Mouse (Mus musculus): ENCODE data around the gene Dnal1. TPM values are rescaled to one million over a fixed set of nuclear protein-coding genes. Genes with fewer than 3 reads are reported as not detected.

Gene Dnal1
- total and polyA plus RNA-seq, 2 experiments from 2014 or later, result 10.7 to 15.6 TPM

GRCm38 (mm10) chr12:84180090-84180489 is 65.9 kb downstream of the Dnal1 start:
- no peaks in the 10 kb centered on the region for H3K27me3 ChIP-seq (ENCODE audit: insufficient read depth, low read length)
- no peak overlapping the region for H3K27ac ChIP-seq (ENCODE audit: low read depth, low read length)
- H3K4me1 ChIP-seq (ENCODE audit: insufficient read depth, low read length), result peaks cover 23% of the 10 kb centered on the region
- no peaks in the 10 kb centered on the region for H3K9me3 ChIP-seq (ENCODE audit: low read length)
- H3K4me3 ChIP-seq (ENCODE audit: low read depth, low read length), result no peak overlapping the region
- DNase-seq (ENCODE audit: low spot score), result peak; percentile 30
- WGBS, result 60% methylated on average over 3 of the region's 3 CpGs
- H3K9ac ChIP-seq (replicated peaks; ENCODE audit: low read length, poor library complexity, severe bottlenecking), result no peak overlapping the region
- H3K36me3 ChIP-seq (ENCODE audit: insufficient read depth, low read length), result no peaks in the 10 kb centered on the region
- no peak for ATAC-seq (ENCODE audit: low FRiP score)
- TF ChIP-seq CTCF (IDR thresholded peaks at IDR 0.05), result no peak
- H3K4me2 ChIP-seq (ENCODE audit: low read depth, low read length, poor library complexity, severe bottlenecking), result no peak overlapping the region

- no peak overlapping the region for H3K4me2 ChIP-seq (ENCODE audit: low read depth, low read length, poor library complexity, severe bottlenecking)
- ATAC-seq (ENCODE audit: low FRiP score), result 0 out of 2 replicates have a peak, but pooled peaks have one; percentile 32
- peak; percentile 76 for DNase-seq (ENCODE audit: low spot score)
- H3K4me1 ChIP-seq (ENCODE audit: insufficient read depth, low read length), result peaks cover 22% of the 10 kb centered on the region
- no peaks in the 10 kb centered on the region for H3K36me3 ChIP-seq (ENCODE audit: insufficient read depth, low read length)
- H3K9me3 ChIP-seq (ENCODE audit: low read length), result no peaks in the 10 kb centered on the region
- TF ChIP-seq CTCF (IDR thresholded peaks at IDR 0.05), result no peak
- H3K27me3 ChIP-seq (ENCODE audit: insufficient read depth, low read length), result no peaks in the 10 kb centered on the region
- H3K4me3 ChIP-seq (ENCODE audit: low read depth, low read length), result no peak overlapping the region
- no peak overlapping the region for H3K9ac ChIP-seq (replicated peaks; ENCODE audit: low read length, poor library complexity, severe bottlenecking)
- WGBS, result 66% methylated on average over 8 of the region's 8 CpGs
- no peak overlapping the region for H3K27ac ChIP-seq (ENCODE audit: low read depth, low read length)
Observed at GRCm38 (mm10) chr12:84180701-84181435, 66.7 kb downstream of the Dnal1 start.

- DNase-seq (ENCODE audit: low spot score) (peak; percentile 40), ATAC-seq (ENCODE audit: low FRiP score) (no peak)
- WGBS, result 53% methylated on average over 6 of the region's 6 CpGs
- no peaks in the 10 kb centered on the region for H3K27me3 ChIP-seq (ENCODE audit: insufficient read depth, low read length)
- no peak overlapping the region for H3K4me2 ChIP-seq (ENCODE audit: low read depth, low read length, poor library complexity, severe bottlenecking)
- H3K4me3 ChIP-seq (ENCODE audit: low read depth, low read length), result no peak overlapping the region
- H3K4me1 ChIP-seq (ENCODE audit: insufficient read depth, low read length), result peaks cover 11% of the 10 kb centered on the region; the same call in 1 of the 2 replicates
- H3K36me3 ChIP-seq (ENCODE audit: insufficient read depth, low read length), result no peaks in the 10 kb centered on the region
- no peaks in the 10 kb centered on the region for H3K9me3 ChIP-seq (ENCODE audit: low read length)
- TF ChIP-seq CTCF (IDR thresholded peaks at IDR 0.05), result no peak
- no peak overlapping the region for H3K9ac ChIP-seq (replicated peaks; ENCODE audit: low read length, poor library complexity, severe bottlenecking)
- H3K27ac ChIP-seq (ENCODE audit: low read depth, low read length), result no peak overlapping the region
Observed at GRCm38 (mm10) chr12:84181999-84182398, 67.8 kb downstream of the Dnal1 start.

- Histone ChIP-seq H3K4me2 (ENCODE audit: low read depth, low read length, poor library complexity, severe bottlenecking) (no peak overlapping the region), H3K27ac (ENCODE audit: low read depth, low read length) (no peak overlapping the region), H3K9me3 (ENCODE audit: low read length) (no peaks in the 10 kb centered on the region), H3K4me3 (ENCODE audit: low read depth, low read length) (no peak overlapping the region), H3K9ac (replicated peaks; ENCODE audit: low read length, poor library complexity, severe bottlenecking) (no peak overlapping the region), H3K27me3 (ENCODE audit: insufficient read depth, low read length) (no peaks in the 10 kb centered on the region), H3K4me1 (ENCODE audit: insufficient read depth, low read length) (peaks cover 6% of the 10 kb centered on the region; the same call in 1 of the 2 replicates), H3K36me3 (ENCODE audit: insufficient read depth, low read length) (no peaks in the 10 kb centered on the region)
- ATAC-seq (ENCODE audit: low FRiP score) (no peak), DNase-seq (ENCODE audit: low spot score) (no peak)
- 60% methylated on average over 5 of the region's 5 CpGs for WGBS
- TF ChIP-seq CTCF (IDR thresholded peaks at IDR 0.05), result no peak
Observed at GRCm38 (mm10) chr12:84184979-84185378, 70.8 kb downstream of the Dnal1 start.

- DNase-seq (ENCODE audit: low spot score) (no peak), ATAC-seq (ENCODE audit: low FRiP score) (no peak)
- WGBS, result 61% methylated on average over 6 of the region's 6 CpGs
- H3K4me2 ChIP-seq (ENCODE audit: low read depth, low read length, poor library complexity, severe bottlenecking), result no peak overlapping the region
- H3K4me1 ChIP-seq (ENCODE audit: insufficient read depth, low read length), result 0 out of 2 replicates have a peak, but pooled peaks cover 6% of the 10 kb centered on the region
- H3K27me3 ChIP-seq (ENCODE audit: insufficient read depth, low read length), result no peaks in the 10 kb centered on the region
- no peak overlapping the region for H3K27ac ChIP-seq (ENCODE audit: low read depth, low read length)
- H3K9ac ChIP-seq (replicated peaks; ENCODE audit: low read length, poor library complexity, severe bottlenecking), result no peak overlapping the region
- no peak for TF ChIP-seq CTCF (IDR thresholded peaks at IDR 0.05)
- H3K36me3 ChIP-seq (ENCODE audit: insufficient read depth, low read length), result no peaks in the 10 kb centered on the region
- no peaks in the 10 kb centered on the region for H3K9me3 ChIP-seq (ENCODE audit: low read length)
- H3K4me3 ChIP-seq (ENCODE audit: low read depth, low read length), result no peak overlapping the region
Observed at GRCm38 (mm10) chr12:84185547-84185946, 71.4 kb downstream of the Dnal1 start.

- TF ChIP-seq CTCF (IDR thresholded peaks at IDR 0.05), result no peak
- H3K4me1 ChIP-seq (ENCODE audit: insufficient read depth, low read length), result peaks cover 4% of the 10 kb centered on the region; the same call in 1 of the 2 replicates
- H3K4me3 ChIP-seq (ENCODE audit: low read depth, low read length), result no peak overlapping the region
- ATAC-seq (ENCODE audit: low FRiP score) (no peak), DNase-seq (ENCODE audit: low spot score) (peak; percentile 27)
- H3K9me3 ChIP-seq (ENCODE audit: low read length), result no peaks in the 10 kb centered on the region
- no peaks in the 10 kb centered on the region for H3K27me3 ChIP-seq (ENCODE audit: insufficient read depth, low read length)
- 47% methylated on average over 3 of the region's 3 CpGs for WGBS
- H3K4me2 ChIP-seq (ENCODE audit: low read depth, low read length, poor library complexity, severe bottlenecking), result no peak overlapping the region
- H3K36me3 ChIP-seq (ENCODE audit: insufficient read depth, low read length), result no peaks in the 10 kb centered on the region
- H3K9ac ChIP-seq (replicated peaks; ENCODE audit: low read length, poor library complexity, severe bottlenecking), result no peak overlapping the region
- H3K27ac ChIP-seq (ENCODE audit: low read depth, low read length), result no peak overlapping the region
Observed at GRCm38 (mm10) chr12:84186536-84186935, 72.4 kb downstream of the Dnal1 start.
